Mouse (Mus musculus): ENCODE data around the gene Crb3. TPM values are rescaled to one million over a fixed set of nuclear protein-coding genes. Genes with fewer than 3 reads are reported as not detected.
A peak's percentile ranks its signal among the peaks of the same experiment; 100 is the strongest.

Crb3 gene
- polyA plus RNA-seq, 1 experiment, result 395 TPM

- TF ChIP-seq CTCF (IDR thresholded peaks at IDR 0.05; ENCODE audit: extremely low read depth, insufficient read length, insufficient replicate concordance, low read depth, low read length), result no peak
- no peak for TF ChIP-seq POLR2A (IDR thresholded peaks at IDR 0.05; ENCODE audit: low read depth, low read length)
Measured at GRCm38 (mm10) chr17:57094222-57094621, 35.3 kb downstream of the Crb3 start.

GRCm38 (mm10) chr17:57095855-57096622 is 37.1 kb downstream of the Crb3 start:
- 7% methylated on average over 18 of the region's 19 CpGs for WGBS
- TF ChIP-seq POLR2A (IDR thresholded peaks at IDR 0.05; ENCODE audit: low read depth, low read length), result peak; percentile 10; the same call in 1 of the 2 replicates
- TF ChIP-seq CTCF (IDR thresholded peaks at IDR 0.05; ENCODE audit: extremely low read depth, insufficient read length, insufficient replicate concordance, low read depth, low read length), result no peak

More at GRCm38 (mm10) chr17:57094222-57094621, 35.3 kb downstream of the Crb3 start:
- Histone ChIP-seq H3K4me1 (ENCODE audit: control insufficient read depth, insufficient read depth, insufficient read length, low read length) (peaks cover 8% of the 10 kb centered on the region; the same call in 1 of the 2 replicates), H3K27me3 (ENCODE audit: control insufficient read depth, insufficient read depth, low read length) (no peaks in the 10 kb centered on the region), H3K27ac (ENCODE audit: insufficient read depth, low read depth, low read length) (peak overlapping the region; percentile 74), H3K36me3 (ENCODE audit: control insufficient read depth, insufficient read depth, low read length) (no peaks in the 10 kb centered on the region), H3K4me3 (ENCODE audit: low read depth, low read length) (no peak overlapping the region)
- WGBS, result 75% methylated on average over 3 of the region's 3 CpGs

GRCm38 (mm10) chr17:57096623-57096920 is 37.7 kb downstream of the Crb3 start:
- H3K27me3 ChIP-seq (ENCODE audit: control insufficient read depth, insufficient read depth, low read length), result no peaks in the 10 kb centered on the region
- peaks cover 8% of the 10 kb centered on the region; the same call in 1 of the 2 replicates for H3K4me1 ChIP-seq (ENCODE audit: control insufficient read depth, insufficient read depth, insufficient read length, low read length)
- TF ChIP-seq CTCF (IDR thresholded peaks at IDR 0.05; ENCODE audit: extremely low read depth, insufficient read length, insufficient replicate concordance, low read depth, low read length) (peak; percentile 95), POLR2A (IDR thresholded peaks at IDR 0.05; ENCODE audit: low read depth, low read length) (no peak)
- peak overlapping the region; percentile 61 for H3K4me3 ChIP-seq (ENCODE audit: low read depth, low read length)
- 1% methylated on average over 11 of the region's 11 CpGs for WGBS
- H3K27ac ChIP-seq (ENCODE audit: insufficient read depth, low read depth, low read length), result no peak overlapping the region
- H3K36me3 ChIP-seq (ENCODE audit: control insufficient read depth, insufficient read depth, low read length), result no peaks in the 10 kb centered on the region

More at GRCm38 (mm10) chr17:57095855-57096622, 37.1 kb downstream of the Crb3 start:
- Histone ChIP-seq H3K4me1 (ENCODE audit: control insufficient read depth, insufficient read depth, insufficient read length, low read length) (peaks cover 8% of the 10 kb centered on the region; the same call in 1 of the 2 replicates), H3K27ac (ENCODE audit: insufficient read depth, low read depth, low read length) (no peak overlapping the region), H3K27me3 (ENCODE audit: control insufficient read depth, insufficient read depth, low read length) (no peaks in the 10 kb centered on the region), H3K4me3 (ENCODE audit: low read depth, low read length) (peak overlapping the region; percentile 61), H3K36me3 (ENCODE audit: control insufficient read depth, insufficient read depth, low read length) (no peaks in the 10 kb centered on the region)

- H3K27ac ChIP-seq (ENCODE audit: insufficient read depth, low read depth, low read length), result no peak overlapping the region
- H3K4me3 ChIP-seq (ENCODE audit: low read depth, low read length), result no peak overlapping the region
- WGBS, result 61% methylated on average over 5 of the region's 5 CpGs
- no peaks in the 10 kb centered on the region for H3K36me3 ChIP-seq (ENCODE audit: control insufficient read depth, insufficient read depth, low read length)
- no peak for TF ChIP-seq CTCF (IDR thresholded peaks at IDR 0.05; ENCODE audit: extremely low read depth, insufficient read length, insufficient replicate concordance, low read depth, low read length)
- TF ChIP-seq POLR2A (IDR thresholded peaks at IDR 0.05; ENCODE audit: low read depth, low read length), result no peak
- no peaks in the 10 kb centered on the region for H3K27me3 ChIP-seq (ENCODE audit: control insufficient read depth, insufficient read depth, low read length)
- H3K4me1 ChIP-seq (ENCODE audit: control insufficient read depth, insufficient read depth, insufficient read length, low read length), result peaks cover 7% of the 10 kb centered on the region; the same call in 1 of the 2 replicates
Measured at GRCm38 (mm10) chr17:57098321-57098720, 39.4 kb downstream of the Crb3 start.

- WGBS, result 30% methylated on average over 10 of the region's 10 CpGs
- Histone ChIP-seq H3K4me1 (ENCODE audit: control insufficient read depth, insufficient read depth, insufficient read length, low read length) (peaks cover 8% of the 10 kb centered on the region; the same call in 1 of the 2 replicates), H3K27me3 (ENCODE audit: control insufficient read depth, insufficient read depth, low read length) (no peaks in the 10 kb centered on the region), H3K27ac (ENCODE audit: insufficient read depth, low read depth, low read length) (no peak overlapping the region), H3K4me3 (ENCODE audit: low read depth, low read length) (no peak overlapping the region), H3K36me3 (ENCODE audit: control insufficient read depth, insufficient read depth, low read length) (no peaks in the 10 kb centered on the region)
- no peak for TF ChIP-seq CTCF (IDR thresholded peaks at IDR 0.05; ENCODE audit: extremely low read depth, insufficient read length, insufficient replicate concordance, low read depth, low read length)
- no peak for TF ChIP-seq POLR2A (IDR thresholded peaks at IDR 0.05; ENCODE audit: low read depth, low read length)
Measured at GRCm38 (mm10) chr17:57099629-57100325, 40.9 kb downstream of the Crb3 start.

- no peak overlapping the region for H3K27ac ChIP-seq (ENCODE audit: insufficient read depth, low read depth, low read length)
Measured at GRCm38 (mm10) chr17:57102276-57102675, 43.4 kb downstream of the Crb3 start.

GRCm38 (mm10) chr17:57104496-57104895 is 45.6 kb downstream of the Crb3 start:
- H3K27me3 ChIP-seq (ENCODE audit: control insufficient read depth, insufficient read depth, low read length), result no peaks in the 10 kb centered on the region
- 50% methylated on average over 4 of the region's 4 CpGs for WGBS
- no peak overlapping the region for H3K27ac ChIP-seq (ENCODE audit: insufficient read depth, low read depth, low read length)
- TF ChIP-seq CTCF (IDR thresholded peaks at IDR 0.05; ENCODE audit: extremely low read depth, insufficient read length, insufficient replicate concordance, low read depth, low read length), result no peak
- TF ChIP-seq POLR2A (IDR thresholded peaks at IDR 0.05; ENCODE audit: low read depth, low read length), result no peak
- peaks cover 4% of the 10 kb centered on the region; the same call in 1 of the 2 replicates for H3K4me1 ChIP-seq (ENCODE audit: control insufficient read depth, insufficient read depth, insufficient read length, low read length)
- H3K4me3 ChIP-seq (ENCODE audit: low read depth, low read length), result no peak overlapping the region
- H3K36me3 ChIP-seq (ENCODE audit: control insufficient read depth, insufficient read depth, low read length), result no peaks in the 10 kb centered on the region

More at GRCm38 (mm10) chr17:57102276-57102675, 43.4 kb downstream of the Crb3 start:
- H3K36me3 ChIP-seq (ENCODE audit: control insufficient read depth, insufficient read depth, low read length), result no peaks in the 10 kb centered on the region
- H3K4me3 ChIP-seq (ENCODE audit: low read depth, low read length), result no peak overlapping the region
- TF ChIP-seq POLR2A (IDR thresholded peaks at IDR 0.05; ENCODE audit: low read depth, low read length) (no peak), CTCF (IDR thresholded peaks at IDR 0.05; ENCODE audit: extremely low read depth, insufficient read length, insufficient replicate concordance, low read depth, low read length) (no peak)
- peaks cover 4% of the 10 kb centered on the region; the same call in 1 of the 2 replicates for H3K4me1 ChIP-seq (ENCODE audit: control insufficient read depth, insufficient read depth, insufficient read length, low read length)
- WGBS, result 80% methylated on average over 2 of the region's 2 CpGs
- no peaks in the 10 kb centered on the region for H3K27me3 ChIP-seq (ENCODE audit: control insufficient read depth, insufficient read depth, low read length)

Data from small intestine, adult 2 months (tissue).